Mouse (Mus musculus): Measurements from ENCODE around the gene Rps6ka1.

GRCm38 (mm10) chr4:133800589-133800988, 87.0 kb downstream of the Rps6ka1 start:
- TF ChIP-seq CTCF (IDR thresholded peaks at IDR 0.05; ENCODE audit: low read depth) = no peak
- no peak for TF ChIP-seq EP300 (IDR thresholded peaks at IDR 0.05; ENCODE audit: low read depth)

Data from heart, postnatal 0 days (tissue).